Mouse (Mus musculus) neural tube, embryonic 13.5 days (tissue): Measurements from ENCODE around the gene Odaph. TPM values are rescaled to one million over a fixed set of nuclear protein-coding genes. Genes with fewer than 3 reads are reported as not detected.
A peak's percentile ranks its signal among the peaks of the same experiment; 100 is the strongest.

ENCODE experiments used
- ATAC-seq: fragments of 200-750 bp; cut with Nextera tagmentation; 2 replicates; pipeline ENCODE4 v1.8.0; 2017; ENCODE audit warnings: low read depth, mild to moderate bottlenecking, moderate TSS enrichment, moderate library complexity
- H3K27ac ChIP-seq: fragments of 300-500 bp; sonication (generic); replicated peaks from 2 replicates; pipeline ENCODE4 v1.5.1; 2015; ENCODE audit warnings: moderate library complexity, mild to moderate bottlenecking, inconsistent platforms
- H3K27me3 ChIP-seq: fragments of 300-500 bp; sonication (generic); 2 replicates; pipeline ENCODE4 v1.6.1; 2015; ENCODE audit warnings: mild to moderate bottlenecking, inconsistent platforms
- H3K36me3 ChIP-seq: fragments of 300-500 bp; sonication (generic); 2 replicates; pipeline ENCODE4 v1.6.1; 2015; ENCODE audit warnings: mild to moderate bottlenecking, inconsistent platforms
- H3K4me1 ChIP-seq: fragments of 300-500 bp; sonication (generic); replicated peaks from 2 replicates; pipeline ENCODE4 v1.6.1; 2015; ENCODE audit warnings: inconsistent platforms
- H3K4me2 ChIP-seq: fragments of 300-500 bp; sonication (generic); 2 replicates; pipeline ENCODE4 v1.6.1; 2015; ENCODE audit warnings: inconsistent platforms, mild to moderate bottlenecking, moderate library complexity
- H3K4me3 ChIP-seq: fragments of 300-500 bp; sonication (generic); 2 replicates; pipeline ENCODE4 v1.5.1; 2015; ENCODE audit warnings: mild to moderate bottlenecking, inconsistent platforms
- H3K9ac ChIP-seq: fragments of 300-500 bp; sonication (generic); 2 replicates; pipeline ENCODE4 v1.6.1; 2015; ENCODE audit warnings: moderate library complexity, mild to moderate bottlenecking, inconsistent platforms
- H3K9me3 ChIP-seq: fragments of 300-500 bp; sonication (generic); 2 replicates; pipeline ENCODE4 v1.6.1; 2016; ENCODE audit warnings: inconsistent platforms
- WGBS: fragments of 180-500 bp; shearing (Covaris S2); methylation state at CpG from one replicate; pipeline ENCODE4 v1.1.7; 2015; 5-methylcytosine and 5-hydroxymethylcytosine counted together
- polyA plus RNA-seq: library from polyadenylated mRNA; unstranded; fragments of >200 nt; fragmentation: Nextera tagmentation; extraction: Ambion mirVana; gene quantifications from 2 replicates; pipeline ENCODE4 v1.2.1, GENCODE M21; 2015

The Odaph gene
- polyA plus RNA-seq, 1 experiment from 2014 or later, result not detected

DNA sequence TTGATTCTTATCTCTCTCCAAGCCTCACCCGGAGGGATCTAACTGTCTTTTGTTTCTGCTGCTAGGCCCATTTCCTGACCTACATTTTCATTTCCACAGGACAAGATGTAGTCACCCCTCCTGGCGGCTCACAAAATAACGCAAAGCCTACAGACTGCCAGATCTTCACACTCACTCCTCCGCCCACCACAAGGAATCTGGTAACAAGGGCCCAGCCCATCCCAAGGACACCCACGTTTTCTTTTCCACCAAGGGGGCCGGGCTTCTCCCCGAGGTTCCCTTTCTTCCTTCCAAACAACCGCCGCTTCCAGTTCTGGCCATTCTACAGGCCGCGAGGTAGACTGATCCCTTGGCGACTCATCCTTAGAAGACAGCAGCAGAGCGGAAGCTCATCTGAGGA, 7.3 kb downstream of the Odaph start:
- ATAC-seq, result no peak
- H3K27me3 ChIP-seq, result no peaks in the 10 kb centered on the region

DNA sequence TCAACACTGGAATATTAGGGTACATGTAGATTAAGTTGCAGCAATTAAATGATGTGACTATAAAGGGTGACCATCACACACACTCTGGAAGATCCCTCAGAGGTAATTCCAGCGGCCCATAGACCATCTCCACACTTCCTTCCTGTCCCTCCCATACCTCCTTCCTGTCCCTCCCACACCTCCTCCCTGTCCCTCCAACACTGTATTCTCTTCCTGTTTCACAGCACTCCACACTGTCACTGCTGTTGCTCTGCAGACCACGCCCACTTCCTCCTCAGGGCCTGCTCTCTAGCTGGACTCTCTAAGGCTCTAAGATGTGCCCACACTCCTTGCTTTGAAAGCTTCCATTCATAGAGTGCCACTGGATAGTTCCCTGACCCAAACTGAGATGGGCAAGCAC, 13.5 kb downstream of the Odaph start:
- peaks cover 9% of the 10 kb centered on the region for H3K9me3 ChIP-seq
- no peak overlapping the region for H3K4me3 ChIP-seq
- no peak overlapping the region for H3K27ac ChIP-seq
- no peaks in the 10 kb centered on the region for H3K36me3 ChIP-seq
- WGBS, result 81% methylated on average over 2 of the region's 2 CpGs
- no peak overlapping the region for H3K9ac ChIP-seq
- H3K27me3 ChIP-seq, result no peaks in the 10 kb centered on the region
- no peaks in the 10 kb centered on the region for H3K4me1 ChIP-seq
- no peak for ATAC-seq
- no peak overlapping the region for H3K4me2 ChIP-seq

More for the DNA sequence above, 7.3 kb downstream of the Odaph start:
- H3K9me3 ChIP-seq, result peaks cover 9% of the 10 kb centered on the region
- H3K4me2 ChIP-seq, result no peak overlapping the region
- WGBS, result 72% methylated on average over 13 of the region's 13 CpGs
- no peaks in the 10 kb centered on the region for H3K36me3 ChIP-seq
- no peaks in the 10 kb centered on the region for H3K4me1 ChIP-seq
- H3K9ac ChIP-seq, result no peak overlapping the region
- H3K27ac ChIP-seq, result no peak overlapping the region
- no peak overlapping the region for H3K4me3 ChIP-seq

DNA sequence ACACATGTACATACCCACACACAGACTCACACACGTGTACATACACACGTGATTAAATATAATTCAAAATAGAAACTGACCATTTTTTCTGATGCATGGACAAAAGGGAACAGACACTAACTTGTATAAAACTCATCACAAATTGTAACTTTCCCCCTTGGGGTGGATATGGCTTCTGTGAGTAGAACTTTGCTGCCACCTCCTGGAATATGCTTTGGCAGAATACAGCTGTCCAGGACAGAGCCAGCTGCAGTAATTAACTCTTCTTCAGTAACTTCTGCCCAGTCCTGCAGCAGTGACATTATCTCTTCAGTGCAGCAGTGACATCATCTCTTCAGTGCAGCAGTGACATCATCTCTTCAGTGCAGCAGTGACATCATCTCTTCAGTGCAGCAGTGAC, 15.7 kb downstream of the Odaph start:
- WGBS, result 64% methylated on average over 2 of the region's 2 CpGs

DNA sequence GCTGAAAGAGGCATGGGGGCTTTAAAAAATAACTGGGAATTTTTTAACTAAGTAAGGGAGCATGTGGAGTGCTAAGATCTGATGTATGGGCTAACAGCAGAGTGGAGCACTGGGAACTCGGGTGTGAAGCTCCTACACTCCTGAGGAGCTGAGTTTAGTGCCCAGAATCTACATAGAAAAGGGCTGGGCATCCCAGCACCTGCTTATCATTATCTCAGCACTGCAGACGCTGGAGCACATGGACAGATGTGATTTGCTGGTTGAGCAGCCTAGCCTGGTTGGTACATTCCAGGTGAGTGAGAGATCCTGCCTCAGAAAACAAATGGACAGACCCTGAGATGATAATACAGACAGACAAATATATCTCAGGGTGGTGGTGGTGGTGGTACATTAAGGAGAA, 22.6 kb downstream of the Odaph start:
- H3K9me3 ChIP-seq, result no peaks in the 10 kb centered on the region
- no peak overlapping the region for H3K4me3 ChIP-seq
- H3K4me1 ChIP-seq, result no peaks in the 10 kb centered on the region
- H3K9ac ChIP-seq, result no peak overlapping the region
- no peaks in the 10 kb centered on the region for H3K27me3 ChIP-seq
- no peak overlapping the region for H3K27ac ChIP-seq
- H3K36me3 ChIP-seq, result no peaks in the 10 kb centered on the region
- WGBS, result 41% methylated on average over 2 of the region's 2 CpGs
- ATAC-seq, result no peak
- no peak overlapping the region for H3K4me2 ChIP-seq

More for the DNA sequence above, 15.7 kb downstream of the Odaph start:
- no peaks in the 10 kb centered on the region for H3K36me3 ChIP-seq
- H3K27ac ChIP-seq, result no peak overlapping the region
- H3K27me3 ChIP-seq, result no peaks in the 10 kb centered on the region
- no peak overlapping the region for H3K4me2 ChIP-seq
- H3K9ac ChIP-seq, result no peak overlapping the region
- H3K4me3 ChIP-seq, result no peak overlapping the region
- H3K9me3 ChIP-seq, result peaks cover 9% of the 10 kb centered on the region
- no peaks in the 10 kb centered on the region for H3K4me1 ChIP-seq
- ATAC-seq, result peak; percentile 69; the same call in 1 of the 2 replicates

DNA sequence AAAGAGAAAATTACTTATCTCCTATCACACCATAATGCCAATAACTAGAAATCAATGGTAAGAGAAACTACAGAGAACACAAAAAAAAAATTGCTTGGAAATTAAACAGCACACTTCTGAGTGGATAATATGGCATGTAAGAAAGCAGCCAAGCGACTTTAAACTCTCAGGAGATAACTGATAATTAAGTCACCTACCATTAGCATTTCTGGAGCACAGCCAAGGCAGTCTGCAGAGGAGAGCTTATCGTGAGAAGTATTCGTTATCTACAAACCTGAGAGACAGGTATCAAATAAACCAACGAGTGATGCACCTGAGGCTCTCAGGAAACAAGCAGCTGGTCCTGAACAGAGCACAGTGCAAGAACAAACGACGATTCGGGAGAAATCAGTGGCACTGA, 24.5 kb downstream of the Odaph start:
- ATAC-seq, result no peak
- Histone ChIP-seq H3K27me3 (no peaks in the 10 kb centered on the region), H3K27ac (no peak overlapping the region), H3K36me3 (no peaks in the 10 kb centered on the region), H3K4me2 (no peak overlapping the region), H3K4me1 (no peaks in the 10 kb centered on the region), H3K9me3 (no peaks in the 10 kb centered on the region), H3K9ac (no peak overlapping the region), H3K4me3 (no peak overlapping the region)
- WGBS, result 78% methylated on average over 7 of the region's 7 CpGs

DNA sequence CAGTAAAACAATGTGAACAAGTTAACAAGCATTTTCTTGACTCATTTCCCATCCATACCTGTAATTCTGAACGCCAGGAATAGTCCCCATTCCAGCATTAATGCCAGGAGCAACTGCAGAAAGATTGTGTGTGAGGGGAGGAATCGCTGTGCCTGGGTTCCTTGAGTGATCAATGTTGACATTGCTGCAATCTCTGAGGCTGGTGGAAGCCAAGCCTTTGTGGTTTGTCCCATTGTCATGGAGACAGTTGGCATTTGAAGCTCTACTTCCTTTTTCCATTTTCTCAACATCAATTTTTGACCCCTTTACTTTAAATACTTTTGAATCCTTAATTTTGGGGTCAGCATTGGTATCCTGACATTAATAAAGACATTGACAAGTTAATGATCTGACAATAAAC, 32.7 kb downstream of the Odaph start:
- no peaks in the 10 kb centered on the region for H3K27me3 ChIP-seq
- H3K4me1 ChIP-seq, result no peaks in the 10 kb centered on the region
- no peaks in the 10 kb centered on the region for H3K9me3 ChIP-seq
- no peak overlapping the region for H3K27ac ChIP-seq
- no peak overlapping the region for H3K9ac ChIP-seq
- no peak overlapping the region for H3K4me2 ChIP-seq
- no peak for ATAC-seq
- no peak overlapping the region for H3K4me3 ChIP-seq
- no peaks in the 10 kb centered on the region for H3K36me3 ChIP-seq
- WGBS, result 68% methylated on average over 2 of the region's 2 CpGs

DNA sequence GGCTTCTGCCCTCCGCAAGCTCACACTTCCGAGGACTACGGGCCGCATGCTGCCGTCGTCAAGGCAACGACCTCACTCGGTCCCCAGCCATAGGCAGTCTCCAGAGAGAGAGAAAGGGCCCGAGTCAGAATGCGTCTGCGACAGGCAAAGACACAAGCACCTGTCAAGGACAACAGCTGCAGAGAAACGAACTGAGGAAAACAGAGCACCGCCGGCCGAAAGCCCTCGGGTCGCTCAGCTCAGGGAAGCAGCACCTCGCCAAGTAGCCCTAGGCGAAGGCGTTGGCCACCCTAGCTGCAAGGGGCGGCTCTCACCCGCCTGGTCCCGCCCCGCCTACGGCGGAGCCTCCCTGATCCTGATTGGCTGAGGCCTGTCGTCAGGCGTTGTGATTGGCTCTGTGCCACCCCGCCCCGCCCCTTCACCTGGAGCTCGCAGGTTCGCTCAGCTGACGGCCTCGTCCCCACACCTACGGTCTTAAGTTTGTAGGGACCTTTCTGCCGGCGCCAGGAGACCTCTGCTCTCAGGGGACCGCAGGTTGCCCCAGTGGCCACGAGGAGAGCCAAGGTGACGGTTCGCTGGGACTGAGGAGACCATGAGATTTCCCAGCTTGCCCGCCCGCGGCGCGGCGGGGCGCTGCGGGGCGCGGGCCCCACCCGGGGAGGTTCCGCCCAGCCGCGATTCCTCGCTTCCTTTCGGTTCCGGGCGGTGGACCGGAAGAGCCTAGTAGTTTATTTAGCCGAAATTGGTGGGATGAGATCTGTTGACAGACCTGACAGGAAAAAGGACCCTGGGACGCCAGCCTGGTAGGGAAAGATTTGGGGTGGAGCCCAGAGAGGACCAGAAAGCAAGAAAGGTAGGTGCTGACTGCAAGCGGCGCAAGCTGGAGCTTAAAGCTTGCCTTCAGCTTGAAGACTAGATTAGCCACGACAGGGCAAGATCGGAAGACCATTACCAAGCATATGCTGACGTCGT, 55.4 kb downstream of the Odaph start:
- Histone ChIP-seq H3K4me1 (0 out of 2 replicates have a peak, but pooled peaks cover 5% of the 10 kb centered on the region), H3K36me3 (no peaks in the 10 kb centered on the region), H3K27me3 (peaks cover 16% of the 10 kb centered on the region), H3K27ac (peak overlapping the region; percentile 57; the same call in 1 of the 2 replicates), H3K4me3 (peak overlapping the region; percentile 70), H3K9me3 (no peaks in the 10 kb centered on the region), H3K9ac (peak overlapping the region; percentile 68), H3K4me2 (peak overlapping the region; percentile 91)
- under 1% methylated on average over 68 of the region's 68 CpGs for whole genome bisulfite sequencing
- ATAC-seq, result peak; percentile 99

DNA sequence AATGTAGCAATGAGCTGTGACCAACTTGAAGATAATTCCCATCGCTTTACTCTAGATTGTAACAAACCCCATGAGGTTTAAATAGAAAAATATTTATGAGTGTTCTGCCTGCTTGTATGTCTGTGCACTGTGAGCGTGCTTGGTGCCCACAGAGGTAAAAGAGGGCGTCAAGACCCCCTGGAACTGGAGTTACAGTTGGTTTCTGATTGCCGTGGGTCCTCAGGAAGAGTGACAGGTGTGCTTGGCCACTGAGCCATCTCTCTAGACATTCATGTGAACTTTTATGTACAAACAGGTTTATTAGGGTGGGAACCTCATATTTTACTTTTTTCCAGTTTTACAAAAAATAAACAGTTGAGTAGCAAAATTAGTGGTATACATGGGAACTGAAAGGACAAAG, 56.5 kb downstream of the Odaph start, which contains the start of gene Cdkl2:
Gene Cdkl2, minus strand, starts transcription at position 101 of the 400 bp plus-strand sequence.
- 71% methylated on average over 4 of the region's 4 CpGs for WGBS
- no peaks in the 10 kb centered on the region for H3K9me3 ChIP-seq
- H3K36me3 ChIP-seq, result no peaks in the 10 kb centered on the region
- peak within 1 kb of the TSS; percentile 57; the same call in 1 of the 2 replicates for H3K27ac ChIP-seq
- peaks cover 16% of the 10 kb centered on the region for H3K27me3 ChIP-seq
- H3K4me2 ChIP-seq, result peak within 1 kb of the TSS; percentile 91
- H3K4me3 ChIP-seq, result peak within 1 kb of the TSS; percentile 70
- no peak for ATAC-seq
- peak within 1 kb of the TSS; percentile 68 for H3K9ac ChIP-seq
- 0 out of 2 replicates have a peak, but pooled peaks cover 5% of the 10 kb centered on the region for H3K4me1 ChIP-seq

Other genes starting within 250 kb of the Odaph start
- 93.5 and 97.2 TPM in 2 replicates for gene Rchy1, start 24.4 kb upstream of the Odaph start, polyA plus RNA-seq
- 4.8 and 5.2 TPM in 2 replicates for gene Cdkl2, start 56.4 kb downstream of the Odaph start, polyA plus RNA-seq
- 380 and 403 TPM in 2 replicates for gene G3bp2, start 96.2 kb downstream of the Odaph start, polyA plus RNA-seq
- 45.7 and 49.3 TPM in 2 replicates for gene Uso1, start 150.5 kb downstream of the Odaph start, polyA plus RNA-seq
- gene U90926, start 227.9 kb downstream of the Odaph start, polyA plus RNA-seq, result not detected in 2 replicates